Mouse (Mus musculus): ENCODE measurements around the gene Adgra1. TPM values are rescaled to one million over a fixed set of nuclear protein-coding genes. Genes with fewer than 3 reads are reported as not detected.

Gene Adgra1
- total RNA-seq, 1 experiment from 2014 or later: not detected

GRCm38 (mm10) chr7:139900896-139901295 is 66.9 kb downstream of the Adgra1 start:
- ATAC-seq (replicated peaks; ENCODE audit: low read depth, poor library complexity, severe bottlenecking): no peak

DNA sequence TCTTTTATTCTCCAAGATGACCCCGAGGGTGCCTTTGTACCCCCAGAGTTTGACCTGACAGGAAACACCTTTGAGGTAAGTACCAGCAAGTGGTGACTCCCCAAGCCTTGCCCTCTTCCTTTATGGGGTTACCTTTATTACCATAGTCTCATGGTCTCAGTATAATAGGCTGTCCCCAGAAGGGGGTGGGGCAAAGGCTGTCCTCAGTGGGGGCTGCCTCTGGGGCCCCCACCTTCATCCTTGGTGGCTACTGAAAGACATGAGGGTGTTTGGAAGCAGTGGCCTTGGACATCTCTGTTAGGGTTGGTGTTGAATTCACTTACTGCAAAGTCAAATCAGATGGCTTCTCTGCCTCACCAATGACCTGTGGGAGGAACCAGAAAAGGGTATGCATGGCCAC is 68.0 kb downstream of the Adgra1 start:
- ATAC-seq (replicated peaks; ENCODE audit: low read depth, poor library complexity, severe bottlenecking): no peak

DNA sequence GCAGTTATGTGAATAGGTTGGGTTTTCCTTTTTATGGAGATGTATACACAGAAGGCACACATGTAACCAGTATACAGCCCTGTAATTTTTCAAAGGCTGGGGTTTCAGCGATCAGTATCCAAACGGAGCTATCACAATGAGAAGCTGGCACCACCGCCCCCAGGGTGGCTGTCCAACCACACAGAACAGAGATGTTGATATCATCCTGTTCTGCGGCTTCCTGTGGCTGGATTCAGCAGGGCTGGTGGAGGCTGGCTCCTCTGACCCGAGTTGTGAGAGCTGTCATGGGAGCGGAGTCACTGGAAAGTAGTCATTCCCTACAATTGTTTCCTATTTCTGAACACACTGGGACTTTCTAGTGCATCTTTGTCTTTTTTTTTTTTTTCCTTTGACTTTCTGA is 71.3 kb downstream of the Adgra1 start:
- peak; percentile 60 for ATAC-seq (replicated peaks; ENCODE audit: low read depth, poor library complexity, severe bottlenecking)

DNA sequence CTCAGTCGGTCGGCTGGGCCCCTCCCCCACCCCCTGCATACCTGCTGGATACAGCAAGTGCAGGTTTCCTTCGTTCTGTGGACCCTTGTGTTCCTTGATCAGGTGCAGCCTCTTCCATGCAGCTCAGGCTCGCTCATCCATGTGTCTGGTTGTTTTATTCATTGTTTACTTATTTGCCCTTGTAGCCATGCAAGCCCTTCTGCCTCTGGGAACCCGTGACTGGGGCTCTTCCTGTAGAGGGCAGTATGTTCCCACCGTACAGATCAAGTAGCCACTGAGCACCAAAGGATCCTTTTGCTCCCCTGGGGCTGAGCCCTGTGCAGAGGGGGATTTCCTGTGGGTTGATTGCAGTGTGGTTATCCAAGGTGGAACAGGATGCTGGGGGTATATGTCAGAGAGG is 71.7 kb downstream of the Adgra1 start:
- ATAC-seq (replicated peaks; ENCODE audit: low read depth, poor library complexity, severe bottlenecking): peak; percentile 86

DNA sequence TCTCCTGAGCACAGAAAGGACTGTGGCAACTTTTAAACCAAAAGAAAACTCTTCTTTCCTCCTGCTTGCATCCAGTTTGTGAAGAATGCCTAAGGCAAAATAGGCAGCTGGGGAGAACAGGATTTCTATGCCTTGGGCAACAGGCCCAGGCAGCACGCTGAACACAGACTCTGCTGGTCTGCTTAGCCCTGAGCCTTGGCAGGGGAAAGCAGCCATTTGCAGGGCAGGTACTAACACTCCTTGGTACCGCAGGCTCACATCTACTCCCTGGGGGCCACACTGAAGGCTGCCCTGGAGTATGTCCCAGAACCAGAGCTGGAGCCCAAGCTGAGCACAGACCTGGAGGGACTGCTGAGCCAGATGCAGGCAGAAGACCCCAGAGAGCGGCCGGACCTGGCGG is 74.2 kb downstream of the Adgra1 start:
- no peak for ATAC-seq (replicated peaks; ENCODE audit: low read depth, poor library complexity, severe bottlenecking)

GRCm38 (mm10) chr7:139909469-139909868 is 75.5 kb downstream of the Adgra1 start:
- ATAC-seq (replicated peaks; ENCODE audit: low read depth, poor library complexity, severe bottlenecking): no peak

DNA sequence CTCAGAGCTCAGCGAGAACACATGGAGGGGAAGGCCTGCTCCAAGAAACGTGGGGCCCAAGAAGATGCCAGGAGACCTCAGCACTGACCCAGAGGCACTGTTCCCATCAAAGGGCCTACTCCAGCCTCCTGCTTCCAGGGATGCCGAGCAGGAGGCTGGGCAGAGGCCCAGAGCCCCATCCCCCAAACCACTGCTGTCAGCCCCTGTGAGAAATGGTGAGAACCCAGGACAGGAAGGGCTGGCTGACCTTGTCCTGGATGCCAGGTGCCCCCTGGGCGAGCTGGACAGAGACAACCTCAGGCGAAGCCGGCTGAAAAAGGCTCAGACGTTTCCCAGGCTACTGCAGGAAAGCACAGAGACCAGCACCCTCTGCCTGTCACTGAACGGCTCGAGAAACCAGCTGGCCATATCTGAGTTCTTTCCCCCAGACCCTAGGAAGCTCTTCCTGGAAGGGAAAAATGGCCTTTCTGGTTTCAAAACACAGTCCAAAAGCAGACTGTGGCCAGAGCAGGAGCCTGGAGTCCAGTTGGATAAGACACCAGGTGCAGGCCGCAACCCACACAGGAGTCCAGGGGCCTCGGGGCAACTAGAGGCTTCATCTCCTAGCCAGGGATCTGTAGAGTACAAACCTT is 76.3 kb downstream of the Adgra1 start:
- ATAC-seq (replicated peaks; ENCODE audit: low read depth, poor library complexity, severe bottlenecking): no peak

GRCm38 (mm10) chr7:139914141-139915047 is 80.4 kb downstream of the Adgra1 start:
- ATAC-seq (replicated peaks; ENCODE audit: low read depth, poor library complexity, severe bottlenecking): peak; percentile 74

- ATAC-seq (replicated peaks; ENCODE audit: low read depth, poor library complexity, severe bottlenecking): 0 out of 2 replicates have a peak, but pooled peaks have one; percentile 7
Observed at GRCm38 (mm10) chr7:139915646-139916257, 81.8 kb downstream of the Adgra1 start.

- no peak for ATAC-seq (replicated peaks; ENCODE audit: low read depth, poor library complexity, severe bottlenecking)
Observed at GRCm38 (mm10) chr7:139916345-139916744, 82.4 kb downstream of the Adgra1 start.

- no peak for ATAC-seq (replicated peaks; ENCODE audit: low read depth, poor library complexity, severe bottlenecking)
Observed at GRCm38 (mm10) chr7:139918262-139918661, 84.3 kb downstream of the Adgra1 start.

Other genes starting within 250 kb of the Adgra1 start
- gene Cfap46, start 150.4 kb upstream of the Adgra1 start, total RNA-seq (2017): not detected in 2 replicates
- gene Kndc1, start 60.5 kb downstream of the Adgra1 start, total RNA-seq (2017): not detected in 2 replicates
- not detected in 2 replicates for gene Utf1, start 109.6 kb downstream of the Adgra1 start, total RNA-seq (2017)
- 0.49 TPM in 1 of 2 replicates, not detected in the other for gene 6430531B16Rik, start 144.6 kb downstream of the Adgra1 start, total RNA-seq (2017)
- gene Adam8, start 158.4 kb downstream of the Adgra1 start, total RNA-seq (2017): 0.34 and 0.46 TPM in 2 replicates
- 21.7 and 23.6 TPM in 2 replicates for gene Zfp511, start 202.2 kb downstream of the Adgra1 start, total RNA-seq (2017)
- 47.4 and 54.2 TPM in 2 replicates for gene Tubgcp2, start 202.5 kb downstream of the Adgra1 start, total RNA-seq (2017)
- gene Msx3, start 214.9 kb downstream of the Adgra1 start, total RNA-seq (2017): not detected in 2 replicates
- gene Caly, start 248.4 kb downstream of the Adgra1 start, total RNA-seq (2017): not detected in 2 replicates

Measured in common myeloid progenitor, adult 5-6 weeks (primary cell).